Mouse (Mus musculus) forebrain, embryonic 12.5 days (tissue): ENCODE results near the gene Frmpd2. TPM values are rescaled to one million over a fixed set of nuclear protein-coding genes. Genes with fewer than 3 reads are reported as not detected.
"Not testable (repeated sequence)": the region's sequence is repeated elsewhere in the genome, so short reads cannot be mapped to it uniquely, and the experiment has no call there.

Experiments used
- ATAC-seq: fragments of 200-750 bp; cut with Nextera tagmentation; 2 replicates; pipeline ENCODE4 v1.8.0; 2017; ENCODE audit warnings: moderate TSS enrichment; ENCODE audit not compliant: low FRiP score
- H3K27ac ChIP-seq: fragments of 300-500 bp; sonication (generic); 2 replicates; pipeline ENCODE4 v1.5.1; 2016; ENCODE audit warnings: mild to moderate bottlenecking
- H3K27me3 ChIP-seq: fragments of 300-500 bp; sonication (generic); 2 replicates; pipeline ENCODE4 v1.6.1; 2016; ENCODE audit warnings: mild to moderate bottlenecking
- H3K36me3 ChIP-seq: fragments of 300-500 bp; sonication (generic); replicated peaks from 2 replicates; pipeline ENCODE4 v1.6.1; 2016; ENCODE audit warnings: mild to moderate bottlenecking
- H3K4me1 ChIP-seq: fragments of 300-500 bp; sonication (generic); 2 replicates; pipeline ENCODE4 v1.6.1; 2016
- H3K4me2 ChIP-seq: fragments of 300-500 bp; sonication (generic); 2 replicates; pipeline ENCODE4 v1.6.1; 2016; ENCODE audit warnings: mild to moderate bottlenecking, moderate library complexity
- H3K4me3 ChIP-seq: fragments of 300-500 bp; sonication (generic); replicated peaks from 2 replicates; pipeline ENCODE4 v1.5.1; 2016; ENCODE audit warnings: mild to moderate bottlenecking
- H3K9ac ChIP-seq: fragments of 300-500 bp; sonication (generic); 2 replicates; pipeline ENCODE4 v1.6.1; 2016; ENCODE audit warnings: mild to moderate bottlenecking
- H3K9me3 ChIP-seq: fragments of 300-500 bp; sonication (generic); 2 replicates; pipeline ENCODE4 v1.6.1; 2016
- WGBS: fragments of 180-500 bp; shearing (Covaris S2); methylation state at CpG from one replicate; pipeline ENCODE4 v1.1.7; 2016; 5-methylcytosine and 5-hydroxymethylcytosine counted together
- polyA plus RNA-seq: library from polyadenylated mRNA; unstranded; fragments of >200 nt; fragmentation: Nextera tagmentation; extraction: Ambion mirVana; gene quantifications from 2 replicates; pipeline ENCODE4 v1.2.1, GENCODE M21; 2016

Frmpd2 gene
- polyA plus RNA-seq: 0.18 TPM in 1 of 2 replicates, not detected in the other

- Histone ChIP-seq H3K4me1 (peaks cover 5% of the 10 kb centered on the region; the same call in 1 of the 2 replicates), H3K4me2 (no peak within 1 kb of the TSS), H3K4me3 (no peak within 1 kb of the TSS), H3K36me3 (no peaks in the 10 kb centered on the region), H3K9ac (no peak within 1 kb of the TSS), H3K9me3 (no peaks in the 10 kb centered on the region), H3K27me3 (no peaks in the 10 kb centered on the region), H3K27ac (no peak within 1 kb of the TSS)
- 27% methylated on average over 3 of the region's 3 CpGs for WGBS
- no peak for ATAC-seq
These were observed at the start of gene Frmpd2 for GRCm38 (mm10) chr14:33471331-33471730. TSS of gene Frmpd2 (plus strand) at chr14:33471696.

GRCm38 (mm10) chr14:33423003-33423402 lies 48.5 kb upstream of the Frmpd2 start:
- Histone ChIP-seq H3K4me1 (no peaks in the 10 kb centered on the region), H3K9ac (no peak overlapping the region), H3K9me3 (no peaks in the 10 kb centered on the region), H3K27ac (no peak overlapping the region), H3K4me3 (no peak overlapping the region), H3K27me3 (no peaks in the 10 kb centered on the region), H3K36me3 (0 out of 2 replicates have a peak, but pooled peaks cover 4% of the 10 kb centered on the region), H3K4me2 (no peak overlapping the region)
- no peak for ATAC-seq
- WGBS: 85% methylated on average over 1 of the region's 1 CpGs

- no peak for ATAC-seq
- Histone ChIP-seq H3K4me1 (no peaks in the 10 kb centered on the region), H3K9me3 (no peaks in the 10 kb centered on the region), H3K4me2 (no peak overlapping the region), H3K36me3 (0 out of 2 replicates have a peak, but pooled peaks cover 4% of the 10 kb centered on the region), H3K27me3 (no peaks in the 10 kb centered on the region), H3K9ac (no peak overlapping the region), H3K4me3 (no peak overlapping the region), H3K27ac (no peak overlapping the region)
These were observed 47.4 kb upstream of the Frmpd2 start for GRCm38 (mm10) chr14:33424124-33424523.

GRCm38 (mm10) chr14:33432485-33432884 lies 39.0 kb upstream of the Frmpd2 start:
- H3K9ac ChIP-seq, H3K4me3 ChIP-seq, H3K27ac ChIP-seq, ATAC-seq, H3K4me1 ChIP-seq, H3K36me3 ChIP-seq, H3K4me2 ChIP-seq, H3K27me3 ChIP-seq: not testable (repeated sequence)
- H3K9me3 ChIP-seq: peaks cover 12% of the 10 kb centered on the region
- WGBS: 86% methylated on average over 4 of the region's 4 CpGs

GRCm38 (mm10) chr14:33443780-33444179 lies 27.7 kb upstream of the Frmpd2 start:
- H3K27me3 ChIP-seq: peaks cover 7% of the 10 kb centered on the region
- H3K4me2 ChIP-seq: no peak overlapping the region
- ATAC-seq: no peak
- 86% methylated on average over 2 of the region's 2 CpGs for WGBS
- H3K27ac ChIP-seq: no peak overlapping the region
- no peaks in the 10 kb centered on the region for H3K36me3 ChIP-seq
- no peaks in the 10 kb centered on the region for H3K9me3 ChIP-seq
- peaks cover 9% of the 10 kb centered on the region for H3K4me1 ChIP-seq
- no peak overlapping the region for H3K9ac ChIP-seq
- H3K4me3 ChIP-seq: no peak overlapping the region

- H3K27me3 ChIP-seq: peaks cover 23% of the 10 kb centered on the region
- WGBS: 46% methylated on average over 3 of the region's 3 CpGs
- H3K4me3 ChIP-seq: peak overlapping the region; percentile 91
- ATAC-seq: no peak
- peaks cover 9% of the 10 kb centered on the region for H3K4me1 ChIP-seq
- H3K4me2 ChIP-seq: peak overlapping the region; percentile 63
- H3K27ac ChIP-seq: no peak overlapping the region
- H3K36me3 ChIP-seq: no peaks in the 10 kb centered on the region
- peak overlapping the region; percentile 90 for H3K9ac ChIP-seq
- H3K9me3 ChIP-seq: no peaks in the 10 kb centered on the region
These were observed 25.5 kb upstream of the Frmpd2 start for GRCm38 (mm10) chr14:33445962-33446361.

GRCm38 (mm10) chr14:33446561-33447023 lies 24.9 kb upstream of the Frmpd2 start:
- peak; percentile 61; the same call in 1 of the 2 replicates for ATAC-seq
- Histone ChIP-seq H3K4me2 (peak overlapping the region; percentile 63), H3K9ac (peak overlapping the region; percentile 90), H3K27me3 (peaks cover 23% of the 10 kb centered on the region), H3K4me3 (peak overlapping the region; percentile 91), H3K9me3 (no peaks in the 10 kb centered on the region), H3K27ac (peak overlapping the region; percentile 95), H3K4me1 (peaks cover 9% of the 10 kb centered on the region), H3K36me3 (no peaks in the 10 kb centered on the region)
- WGBS: under 1% methylated on average over 51 of the region's 72 CpGs

- peaks cover 23% of the 10 kb centered on the region for H3K27me3 ChIP-seq
- peak within 1 kb of the TSS; percentile 63 for H3K4me2 ChIP-seq
- WGBS: under 1% methylated on average over 57 of the region's 70 CpGs
- peak within 1 kb of the TSS; percentile 91 for H3K4me3 ChIP-seq
- peak; percentile 98 for ATAC-seq
- peak within 1 kb of the TSS; percentile 95 for H3K27ac ChIP-seq
- peak within 1 kb of the TSS; percentile 90 for H3K9ac ChIP-seq
- peaks cover 9% of the 10 kb centered on the region for H3K4me1 ChIP-seq
- no peaks in the 10 kb centered on the region for H3K9me3 ChIP-seq
- H3K36me3 ChIP-seq: no peaks in the 10 kb centered on the region
These were observed 24.4 kb upstream of the Frmpd2 start, which contains the start of gene Mapk8 for GRCm38 (mm10) chr14:33447027-33447569. TSS of gene Mapk8 (minus strand) at chr14:33447158.

- 88% methylated on average over 4 of the region's 4 CpGs for WGBS
- ATAC-seq: no peak
- no peak overlapping the region for H3K9ac ChIP-seq
These were observed 23.2 kb upstream of the Frmpd2 start for GRCm38 (mm10) chr14:33448276-33448675.

GRCm38 (mm10) chr14:33449296-33449840 lies 22.1 kb upstream of the Frmpd2 start:
- Histone ChIP-seq H3K4me2 (no peak overlapping the region), H3K4me3 (no peak overlapping the region), H3K36me3 (no peaks in the 10 kb centered on the region), H3K9ac (no peak overlapping the region), H3K9me3 (no peaks in the 10 kb centered on the region), H3K27me3 (peaks cover 23% of the 10 kb centered on the region), H3K27ac (no peak overlapping the region), H3K4me1 (peaks cover 9% of the 10 kb centered on the region)
- WGBS: 83% methylated on average over 2 of the region's 2 CpGs
- ATAC-seq: no peak

More at GRCm38 (mm10) chr14:33448276-33448675, 23.2 kb upstream of the Frmpd2 start:
- peaks cover 23% of the 10 kb centered on the region for H3K27me3 ChIP-seq
- no peak overlapping the region for H3K4me2 ChIP-seq
- H3K9me3 ChIP-seq: no peaks in the 10 kb centered on the region
- no peak overlapping the region for H3K4me3 ChIP-seq
- no peak overlapping the region for H3K27ac ChIP-seq
- peaks cover 9% of the 10 kb centered on the region for H3K4me1 ChIP-seq
- H3K36me3 ChIP-seq: no peaks in the 10 kb centered on the region

- Histone ChIP-seq H3K9me3 (no peaks in the 10 kb centered on the region), H3K9ac (no peak overlapping the region), H3K4me2 (no peak overlapping the region), H3K27me3 (peaks cover 23% of the 10 kb centered on the region), H3K4me3 (no peak overlapping the region), H3K36me3 (no peaks in the 10 kb centered on the region), H3K4me1 (peaks cover 5% of the 10 kb centered on the region), H3K27ac (no peak overlapping the region)
- ATAC-seq: no peak
These were observed 21.2 kb upstream of the Frmpd2 start for GRCm38 (mm10) chr14:33450331-33450730.

- Histone ChIP-seq H3K9ac (no peak overlapping the region), H3K4me1 (no peaks in the 10 kb centered on the region), H3K9me3 (no peaks in the 10 kb centered on the region), H3K4me3 (no peak overlapping the region), H3K4me2 (no peak overlapping the region), H3K27ac (no peak overlapping the region), H3K36me3 (no peaks in the 10 kb centered on the region), H3K27me3 (no peaks in the 10 kb centered on the region)
- ATAC-seq: no peak
- WGBS: 68% methylated on average over 3 of the region's 3 CpGs
These were observed 7.8 kb upstream of the Frmpd2 start for GRCm38 (mm10) chr14:33463658-33464057.

GRCm38 (mm10) chr14:33467766-33468165 lies 3.7 kb upstream of the Frmpd2 start:
- no peak for ATAC-seq
- 85% methylated on average over 6 of the region's 6 CpGs for WGBS
- H3K4me3 ChIP-seq: no peak overlapping the region
- H3K9ac ChIP-seq: no peak overlapping the region
- no peaks in the 10 kb centered on the region for H3K27me3 ChIP-seq
- no peak overlapping the region for H3K27ac ChIP-seq
- no peaks in the 10 kb centered on the region for H3K36me3 ChIP-seq
- H3K4me1 ChIP-seq: no peaks in the 10 kb centered on the region; the same call in 1 of the 2 replicates
- H3K9me3 ChIP-seq: no peaks in the 10 kb centered on the region
- H3K4me2 ChIP-seq: no peak overlapping the region
